Mouse (Mus musculus): ENCODE measurements at regions not wholly inside any gene's neighbourhood (a gene's known extent, or its start where the extent isn't known, plus 50 kb on each side); places are given as distances from the start of the nearest gene placed in this dataset.
A peak's percentile ranks its signal among the peaks of the same experiment; 100 is the strongest.

GRCm38 (mm10) chr14:72371702-72372277, 119.8 kb downstream of the Gm9195 start:
- no peaks in the 10 kb centered on the region for H3K36me3 ChIP-seq

GRCm38 (mm10) chr14:72360829-72361520, 130.7 kb downstream of the Gm9195 start:
- Histone ChIP-seq H3K4me1 (replicated peaks) (no peaks in the 10 kb centered on the region), H3K4me3 (no peak overlapping the region), H3K9ac (no peak overlapping the region), H3K27ac (ENCODE audit: poor library complexity, severe bottlenecking) (no peak overlapping the region), H3K9me3 (replicated peaks) (no peaks in the 10 kb centered on the region), H3K27me3 (replicated peaks) (no peaks in the 10 kb centered on the region), H3K36me3 (no peaks in the 10 kb centered on the region), H3K4me2 (no peak overlapping the region)
- 71% methylated on average over 4 of the region's 4 CpGs for WGBS
- ATAC-seq (ENCODE audit: insufficient number of reproducible peaks, low FRiP score): no peak

More at GRCm38 (mm10) chr14:72371702-72372277, 119.8 kb downstream of the Gm9195 start:
- H3K27ac ChIP-seq (ENCODE audit: poor library complexity, severe bottlenecking): no peak overlapping the region
- no peaks in the 10 kb centered on the region; the same call in 1 of the 2 replicates for H3K27me3 ChIP-seq (replicated peaks)
- WGBS: 8% methylated on average over 10 of the region's 10 CpGs
- H3K9ac ChIP-seq: no peak overlapping the region
- no peaks in the 10 kb centered on the region for H3K9me3 ChIP-seq (replicated peaks)
- peak overlapping the region; percentile 10; the same call in 1 of the 2 replicates for H3K4me2 ChIP-seq
- H3K4me3 ChIP-seq: no peak overlapping the region
- no peak for ATAC-seq (ENCODE audit: insufficient number of reproducible peaks, low FRiP score)
- H3K4me1 ChIP-seq (replicated peaks): no peaks in the 10 kb centered on the region

- H3K4me1 ChIP-seq (replicated peaks): no peaks in the 10 kb centered on the region
- H3K36me3 ChIP-seq: no peaks in the 10 kb centered on the region
- H3K4me2 ChIP-seq: no peak overlapping the region
- no peaks in the 10 kb centered on the region for H3K27me3 ChIP-seq (replicated peaks)
- H3K9ac ChIP-seq: no peak overlapping the region
- no peak for ATAC-seq (ENCODE audit: insufficient number of reproducible peaks, low FRiP score)
- 79% methylated on average over 7 of the region's 7 CpGs for WGBS
- no peak overlapping the region for H3K4me3 ChIP-seq
- no peak overlapping the region for H3K27ac ChIP-seq (ENCODE audit: poor library complexity, severe bottlenecking)
- no peaks in the 10 kb centered on the region for H3K9me3 ChIP-seq (replicated peaks)
Measured at GRCm38 (mm10) chr14:72360181-72360580, 131.5 kb downstream of the Gm9195 start.

GRCm38 (mm10) chr14:72357915-72358314, 133.7 kb downstream of the Gm9195 start:
- H3K9ac ChIP-seq: no peak overlapping the region
- H3K4me1 ChIP-seq (replicated peaks): no peaks in the 10 kb centered on the region
- H3K9me3 ChIP-seq (replicated peaks): no peaks in the 10 kb centered on the region
- 83% methylated on average over 3 of the region's 3 CpGs for WGBS
- no peak for ATAC-seq (ENCODE audit: insufficient number of reproducible peaks, low FRiP score)
- no peak overlapping the region for H3K4me3 ChIP-seq
- no peaks in the 10 kb centered on the region for H3K27me3 ChIP-seq (replicated peaks)
- H3K36me3 ChIP-seq: no peaks in the 10 kb centered on the region
- no peak overlapping the region for H3K4me2 ChIP-seq
- no peak overlapping the region for H3K27ac ChIP-seq (ENCODE audit: poor library complexity, severe bottlenecking)

- H3K36me3 ChIP-seq: no peaks in the 10 kb centered on the region
- WGBS: 45% methylated on average over 5 of the region's 5 CpGs
- H3K9me3 ChIP-seq (replicated peaks): no peaks in the 10 kb centered on the region
- no peaks in the 10 kb centered on the region for H3K4me1 ChIP-seq (replicated peaks)
- ATAC-seq (ENCODE audit: insufficient number of reproducible peaks, low FRiP score): no peak
- no peak overlapping the region for H3K4me2 ChIP-seq
- no peak overlapping the region for H3K27ac ChIP-seq (ENCODE audit: poor library complexity, severe bottlenecking)
- no peak overlapping the region for H3K9ac ChIP-seq
- no peak overlapping the region for H3K4me3 ChIP-seq
- no peaks in the 10 kb centered on the region for H3K27me3 ChIP-seq (replicated peaks)
Measured at GRCm38 (mm10) chr14:72342181-72342580, 149.5 kb downstream of the Gm9195 start.

GRCm38 (mm10) chr14:72341590-72342154, 150.0 kb downstream of the Gm9195 start:
- no peaks in the 10 kb centered on the region for H3K9me3 ChIP-seq (replicated peaks)
- no peak overlapping the region for H3K4me2 ChIP-seq
- no peaks in the 10 kb centered on the region for H3K27me3 ChIP-seq (replicated peaks)
- H3K4me1 ChIP-seq (replicated peaks): no peaks in the 10 kb centered on the region
- 68% methylated on average over 14 of the region's 14 CpGs for WGBS
- no peak overlapping the region for H3K4me3 ChIP-seq
- no peak overlapping the region for H3K27ac ChIP-seq (ENCODE audit: poor library complexity, severe bottlenecking)
- no peak overlapping the region for H3K9ac ChIP-seq
- H3K36me3 ChIP-seq: no peaks in the 10 kb centered on the region
- no peak for ATAC-seq (ENCODE audit: insufficient number of reproducible peaks, low FRiP score)

GRCm38 (mm10) chr14:72338046-72338445, 153.6 kb downstream of the Gm9195 start:
- H3K4me1 ChIP-seq (replicated peaks): no peaks in the 10 kb centered on the region
- H3K36me3 ChIP-seq: no peaks in the 10 kb centered on the region
- ATAC-seq (ENCODE audit: insufficient number of reproducible peaks, low FRiP score): no peak
- no peak overlapping the region for H3K4me3 ChIP-seq
- H3K9me3 ChIP-seq (replicated peaks): no peaks in the 10 kb centered on the region
- H3K9ac ChIP-seq: no peak overlapping the region
- WGBS: 61% methylated on average over 1 of the region's 1 CpGs
- H3K27ac ChIP-seq (ENCODE audit: poor library complexity, severe bottlenecking): no peak overlapping the region
- H3K27me3 ChIP-seq (replicated peaks): no peaks in the 10 kb centered on the region
- H3K4me2 ChIP-seq: no peak overlapping the region

- H3K9me3 ChIP-seq (replicated peaks): 0 out of 2 replicates have a peak, but pooled peaks cover 2% of the 10 kb centered on the region
- no peak overlapping the region for H3K4me2 ChIP-seq
- H3K4me3 ChIP-seq: no peak overlapping the region
- H3K36me3 ChIP-seq: no peaks in the 10 kb centered on the region
- H3K27me3 ChIP-seq (replicated peaks): no peaks in the 10 kb centered on the region
- no peaks in the 10 kb centered on the region for H3K4me1 ChIP-seq (replicated peaks)
- H3K27ac ChIP-seq (ENCODE audit: poor library complexity, severe bottlenecking): no peak overlapping the region
- no peak for ATAC-seq (ENCODE audit: insufficient number of reproducible peaks, low FRiP score)
- no peak overlapping the region for H3K9ac ChIP-seq
Measured at GRCm38 (mm10) chr14:72303856-72304255, 187.8 kb downstream of the Gm9195 start.

- 66% methylated on average over 1 of the region's 1 CpGs for WGBS
- H3K27ac ChIP-seq (ENCODE audit: poor library complexity, severe bottlenecking): no peak overlapping the region
- no peaks in the 10 kb centered on the region for H3K4me1 ChIP-seq (replicated peaks)
- no peak overlapping the region for H3K4me2 ChIP-seq
- no peaks in the 10 kb centered on the region for H3K9me3 ChIP-seq (replicated peaks)
- H3K4me3 ChIP-seq: no peak overlapping the region
- H3K36me3 ChIP-seq: no peaks in the 10 kb centered on the region
- no peak for ATAC-seq (ENCODE audit: insufficient number of reproducible peaks, low FRiP score)
- H3K9ac ChIP-seq: no peak overlapping the region
- H3K27me3 ChIP-seq (replicated peaks): peaks cover 6% of the 10 kb centered on the region; the same call in 1 of the 2 replicates
Measured at GRCm38 (mm10) chr14:72300026-72300425, 191.6 kb downstream of the Gm9195 start.

- 14% methylated on average over 6 of the region's 6 CpGs for WGBS
- no peak overlapping the region for H3K4me3 ChIP-seq
- peaks cover 6% of the 10 kb centered on the region for H3K27me3 ChIP-seq (replicated peaks)
- H3K9ac ChIP-seq: no peak overlapping the region
- no peak overlapping the region for H3K27ac ChIP-seq (ENCODE audit: poor library complexity, severe bottlenecking)
- ATAC-seq (ENCODE audit: insufficient number of reproducible peaks, low FRiP score): no peak
- H3K36me3 ChIP-seq: no peaks in the 10 kb centered on the region
- 0 out of 2 replicates have a peak, but pooled peaks cover 5% of the 10 kb centered on the region for H3K4me1 ChIP-seq (replicated peaks)
- H3K9me3 ChIP-seq (replicated peaks): no peaks in the 10 kb centered on the region
- H3K4me2 ChIP-seq: no peak overlapping the region
Measured at GRCm38 (mm10) chr14:72294631-72295030, 197.0 kb downstream of the Gm9195 start.

GRCm38 (mm10) chr14:72293677-72294387, 197.8 kb downstream of the Gm9195 start:
- H3K27me3 ChIP-seq (replicated peaks): peaks cover 6% of the 10 kb centered on the region
- no peaks in the 10 kb centered on the region for H3K36me3 ChIP-seq
- WGBS: 59% methylated on average over 9 of the region's 9 CpGs
- no peak overlapping the region for H3K9ac ChIP-seq
- 0 out of 2 replicates have a peak, but pooled peaks cover 5% of the 10 kb centered on the region for H3K4me1 ChIP-seq (replicated peaks)
- H3K27ac ChIP-seq (ENCODE audit: poor library complexity, severe bottlenecking): no peak overlapping the region
- H3K4me2 ChIP-seq: no peak overlapping the region
- no peak overlapping the region for H3K4me3 ChIP-seq
- no peaks in the 10 kb centered on the region for H3K9me3 ChIP-seq (replicated peaks)
- 0 out of 2 replicates have a peak, but pooled peaks have one; percentile 18 for ATAC-seq (ENCODE audit: insufficient number of reproducible peaks, low FRiP score)
